Mouse (Mus musculus) ES-Bruce4 (cell line): ENCODE measurements around the gene Nlrc3. TPM values are rescaled to one million over a fixed set of nuclear protein-coding genes. Genes with fewer than 3 reads are reported as not detected.

Experiments
- H3K27ac ChIP-seq: 2 replicates; pipeline ENCODE4 v1.5.1; 2012; ENCODE audit warnings: low read length, inconsistent platforms; ENCODE audit not compliant: insufficient read depth
- H3K27me3 ChIP-seq: 2 replicates; pipeline ENCODE4 v1.6.1; 2012; ENCODE audit warnings: mild to moderate bottlenecking, low read length, inconsistent platforms; ENCODE audit not compliant: control insufficient read depth, poor library complexity, insufficient read depth, severe bottlenecking
- H3K36me3 ChIP-seq: 2 replicates; pipeline ENCODE4 v1.6.1; 2012; ENCODE audit warnings: inconsistent platforms, mild to moderate bottlenecking, low read length, moderate library complexity; ENCODE audit not compliant: control insufficient read depth, poor library complexity, insufficient read depth, severe bottlenecking
- H3K4me1 ChIP-seq: one replicate; pipeline ENCODE4 v1.8.1; 2011; ENCODE audit warnings: low read length; ENCODE audit not compliant: control insufficient read depth, insufficient read depth
- H3K4me3 ChIP-seq: 2 replicates; pipeline ENCODE4 v1.5.1; 2011; ENCODE audit warnings: low read depth, mild to moderate bottlenecking, low read length
- H3K9ac ChIP-seq: 2 replicates; pipeline ENCODE4 v1.6.1; 2012; ENCODE audit warnings: low read depth, mild to moderate bottlenecking, inconsistent platforms; ENCODE audit not compliant: poor library complexity, severe bottlenecking
- H3K9me3 ChIP-seq: replicated peaks from 2 replicates; pipeline ENCODE4 v1.6.1; 2012; ENCODE audit warnings: mild to moderate bottlenecking, low read length, inconsistent platforms; ENCODE audit not compliant: control insufficient read depth, poor library complexity, insufficient read depth, severe bottlenecking
- CTCF ChIP-seq: IDR thresholded peaks from one replicate; pipeline ENCODE4 v1.8.1; 2011; ENCODE audit warnings: low read depth, low read length
- EP300 ChIP-seq: IDR thresholded peaks from 2 replicates; pipeline ENCODE4 v1.6.1; 2011; ENCODE audit warnings: low read depth, low read length; ENCODE audit not compliant: insufficient read depth
- POLR2A ChIP-seq: IDR thresholded peaks from one replicate; pipeline ENCODE4 v1.8.1; 2011; ENCODE audit warnings: low read length; ENCODE audit not compliant: insufficient read depth
- polyA plus RNA-seq: library from polyadenylated mRNA; stranded (reverse); fragments of >200 nt; gene quantifications from 2 replicates; pipeline ENCODE4 v1.2.4, GENCODE M21; 2011; ENCODE audit warnings: low read depth; ENCODE audit not compliant: missing spikeins, insufficient read depth, insufficient read length

Gene Nlrc3
- polyA plus RNA-seq, 1 experiment = 0.49 TPM

DNA sequence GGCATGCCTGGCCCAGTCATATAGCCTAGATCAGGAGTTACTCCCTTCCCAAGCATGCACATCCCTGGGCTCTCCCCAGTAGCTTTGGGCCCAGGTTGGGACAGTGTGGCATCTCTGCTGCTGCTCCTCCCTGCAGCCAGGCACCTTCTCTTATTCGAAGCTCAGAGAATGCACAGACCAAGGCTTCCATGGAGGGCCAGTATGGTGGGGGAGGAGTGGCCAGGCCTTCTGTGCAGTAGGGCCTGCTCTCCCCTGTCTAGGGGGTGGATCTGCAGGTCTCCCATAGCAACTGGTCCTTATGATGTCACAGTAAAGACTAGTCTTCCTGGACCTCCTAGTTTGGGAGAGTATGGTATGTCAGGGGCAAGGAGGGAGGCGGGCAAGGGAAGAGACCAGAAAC, 69.0 kb downstream of the Nlrc3 start:
- no peak overlapping the region for H3K4me3 ChIP-seq
- H3K36me3 ChIP-seq = 0 out of 2 replicates have a peak, but pooled peaks cover 2% of the 10 kb centered on the region

DNA sequence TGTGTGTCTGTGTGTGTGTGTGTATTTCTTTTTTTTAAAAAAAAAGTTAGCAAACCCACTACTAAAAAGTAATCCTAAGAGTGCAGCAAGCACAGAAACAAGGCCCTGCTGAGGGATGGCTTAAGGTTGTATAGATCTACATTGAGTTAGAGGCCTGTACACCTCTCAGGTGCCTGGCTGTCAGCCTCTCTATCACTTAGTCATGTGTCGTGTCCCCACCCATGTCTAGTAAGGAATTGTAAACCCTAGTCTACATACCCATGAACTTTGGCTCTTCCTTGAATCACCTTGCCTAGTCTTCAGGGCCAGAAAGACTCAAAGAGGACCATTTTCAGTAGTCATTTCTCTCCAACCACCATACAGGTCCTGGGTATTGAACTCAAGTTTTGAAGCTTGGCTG, 79.9 kb downstream of the Nlrc3 start:
- Histone ChIP-seq H3K4me3 (no peak overlapping the region), H3K36me3 (peaks cover 18% of the 10 kb centered on the region), H3K9me3 (no peaks in the 10 kb centered on the region), H3K27me3 (no peaks in the 10 kb centered on the region), H3K27ac (no peak overlapping the region), H3K4me1 (no peaks in the 10 kb centered on the region), H3K9ac (no peak overlapping the region)
- TF ChIP-seq POLR2A = no peak

More for the DNA sequence above, 69.0 kb downstream of the Nlrc3 start:
- no peak for TF ChIP-seq POLR2A
- no peak for TF ChIP-seq EP300
- TF ChIP-seq CTCF = no peak
- Histone ChIP-seq H3K4me1 (no peaks in the 10 kb centered on the region), H3K27me3 (no peaks in the 10 kb centered on the region), H3K27ac (no peak overlapping the region), H3K9ac (no peak overlapping the region), H3K9me3 (no peaks in the 10 kb centered on the region)

DNA sequence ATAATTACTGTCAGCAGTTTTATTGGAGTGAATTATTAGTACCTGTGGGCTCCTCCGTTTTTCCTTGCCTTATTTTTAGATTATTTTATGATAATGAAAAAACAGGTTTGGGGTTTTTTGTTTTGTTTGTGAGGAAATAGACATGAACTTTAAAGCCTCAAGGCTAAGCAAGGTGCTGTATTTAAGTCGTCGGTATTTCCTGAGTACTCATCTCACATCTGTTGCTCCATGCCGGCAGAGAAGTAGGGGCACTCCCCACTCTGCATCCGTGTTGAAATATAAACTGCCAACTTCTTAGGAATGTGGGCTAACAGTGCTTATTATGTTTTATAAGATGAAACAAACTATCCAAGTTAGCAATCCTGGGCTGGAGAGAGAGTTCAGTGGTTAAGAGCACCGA, 80.4 kb downstream of the Nlrc3 start:
- H3K27me3 ChIP-seq = no peaks in the 10 kb centered on the region
- TF ChIP-seq EP300 = no peak
- no peak for TF ChIP-seq POLR2A
- no peak for TF ChIP-seq CTCF
- H3K27ac ChIP-seq = no peak overlapping the region
- H3K9me3 ChIP-seq = no peaks in the 10 kb centered on the region
- peaks cover 17% of the 10 kb centered on the region for H3K36me3 ChIP-seq
- H3K4me1 ChIP-seq = no peaks in the 10 kb centered on the region
- H3K4me3 ChIP-seq = no peak overlapping the region
- H3K9ac ChIP-seq = no peak overlapping the region

DNA sequence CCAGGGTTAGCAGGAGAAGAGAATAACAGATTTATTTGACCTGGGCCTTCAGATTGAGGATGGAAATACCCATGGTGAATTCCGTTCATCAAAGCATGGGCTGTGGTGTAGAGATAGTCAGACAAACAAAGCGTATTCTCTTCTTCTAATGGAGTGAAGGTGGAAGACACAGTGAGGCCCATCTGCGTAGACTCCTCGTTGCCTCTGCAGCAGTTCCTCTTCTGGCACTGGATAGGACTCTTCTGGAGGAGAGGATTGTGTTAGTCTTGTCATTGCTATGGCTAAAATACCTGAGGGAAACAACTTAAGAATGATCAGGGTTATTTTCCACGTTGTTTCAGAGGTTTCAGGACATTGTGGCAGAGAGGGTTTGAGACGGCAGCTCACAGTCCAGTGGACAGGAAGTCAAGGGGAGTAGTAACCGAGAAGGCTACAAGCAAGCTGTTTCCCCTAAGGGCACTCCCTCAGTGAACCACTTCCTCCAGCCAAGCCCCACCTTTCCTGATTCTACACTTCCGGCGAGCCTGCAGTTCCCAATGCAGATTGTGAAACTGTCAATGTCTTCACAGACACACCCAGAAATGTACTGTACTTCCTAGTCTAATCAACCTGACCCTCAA, 81.1 kb downstream of the Nlrc3 start:
- 0 out of 2 replicates have a peak overlapping the region, but pooled peaks have one; percentile 29 for H3K9ac ChIP-seq
- H3K36me3 ChIP-seq = peaks cover 13% of the 10 kb centered on the region
- H3K4me3 ChIP-seq = 0 out of 2 replicates have a peak overlapping the region, but pooled peaks have one; percentile 3
- H3K27me3 ChIP-seq = no peaks in the 10 kb centered on the region
- no peaks in the 10 kb centered on the region for H3K4me1 ChIP-seq
- peak overlapping the region; percentile 46; the same call in 1 of the 2 replicates for H3K27ac ChIP-seq
- TF ChIP-seq CTCF (no peak), POLR2A (no peak), EP300 (no peak)
- no peaks in the 10 kb centered on the region for H3K9me3 ChIP-seq

Other genes starting within 250 kb of the Nlrc3 start
- 25.2 and 25.6 TPM in 2 replicates for gene Zfp263, start 232.5 kb downstream of the Nlrc3 start, polyA plus RNA-seq
- gene Olfr15, start 145.8 kb downstream of the Nlrc3 start, polyA plus RNA-seq = not detected in 2 replicates
- gene Zfp174, start 129.4 kb downstream of the Nlrc3 start, polyA plus RNA-seq = 1.4 and 1.6 TPM in 2 replicates
- gene Naa60, start 104.3 kb downstream of the Nlrc3 start, polyA plus RNA-seq = 37.2 and 41.4 TPM in 2 replicates
- gene Zfp597, start 92.1 kb downstream of the Nlrc3 start, polyA plus RNA-seq = 6.4 and 6.9 TPM in 2 replicates
- gene Gm20695, start 92.0 kb downstream of the Nlrc3 start, polyA plus RNA-seq = not detected in 2 replicates
- 1.6 and 2.7 TPM in 2 replicates for gene 1700037C18Rik, start 67.9 kb downstream of the Nlrc3 start, polyA plus RNA-seq
- 17.3 and 18.4 TPM in 2 replicates for gene Cluap1, start 67.8 kb downstream of the Nlrc3 start, polyA plus RNA-seq
- gene Slx4, start 27.1 kb upstream of the Nlrc3 start, polyA plus RNA-seq = 33.5 and 39.5 TPM in 2 replicates
- not detected in 2 replicates for gene Dnase1, start 60.3 kb upstream of the Nlrc3 start, polyA plus RNA-seq
- gene Trap1, start 101.2 kb upstream of the Nlrc3 start, polyA plus RNA-seq = 104 and 105 TPM in 2 replicates
- gene Crebbp, start 237.4 kb upstream of the Nlrc3 start, polyA plus RNA-seq = 46.0 and 48.9 TPM in 2 replicates